Mouse (Mus musculus): ENCODE data around the gene Ppm1e.

- TF ChIP-seq ZMIZ1 (IDR thresholded peaks at IDR 0.05; ENCODE audit: low read depth, low read length) = no peak
- no peak for TF ChIP-seq PAX5 (IDR thresholded peaks at IDR 0.05; ENCODE audit: low read length)
- no peak for TF ChIP-seq CTCF (conservative IDR thresholded peaks at IDR 0.05 in 1 of 2, IDR thresholded peaks at IDR 0.05 in 1 of 2; ENCODE audit: low read depth in 2 of 2, low read length in 2 of 2)
- no peak for TF ChIP-seq POLR2A (IDR thresholded peaks at IDR 0.05; ENCODE audit: low read depth, low read length)
- TF ChIP-seq TCF12 (IDR thresholded peaks at IDR 0.05; ENCODE audit: low read depth, low read length) = no peak
- TF ChIP-seq RCOR1 (conservative IDR thresholded peaks at IDR 0.05; ENCODE audit: low read depth, low read length) = no peak
- no peak for TF ChIP-seq EP300 (IDR thresholded peaks at IDR 0.05; ENCODE audit: low read length)
- TF ChIP-seq RAD21 (IDR thresholded peaks at IDR 0.05; ENCODE audit: low read depth, low read length) = no peak
- no peak for TF ChIP-seq ZC3H11A (IDR thresholded peaks at IDR 0.05; ENCODE audit: low read depth, low read length)
- no peak for TF ChIP-seq BHLHE40 (IDR thresholded peaks at IDR 0.05; ENCODE audit: low read depth, low read length)
- TF ChIP-seq USF1 (IDR thresholded peaks at IDR 0.05; ENCODE audit: low read depth, low read length) = no peak
- TF ChIP-seq NELFE (IDR thresholded peaks at IDR 0.05; ENCODE audit: low read depth, low read length) = no peak
- no peak for TF ChIP-seq ETS1 (conservative IDR thresholded peaks at IDR 0.05; ENCODE audit: low read depth, low read length)
- no peak for TF ChIP-seq ZNF384 (IDR thresholded peaks at IDR 0.05; ENCODE audit: low read depth, low read length)
Observed at GRCm38 (mm10) chr11:87295636-87296035, 63.2 kb downstream of the Ppm1e start.
